Mouse (Mus musculus) inflammation-experienced regulatory T-cells, adult 6 months (primary cell): Measurements from ENCODE around the gene Uap1l1. TPM values are rescaled to one million over a fixed set of nuclear protein-coding genes. Genes with fewer than 3 reads are reported as not detected.

ENCODE experiments used
- ATAC-seq: one replicate; pipeline ENCODE4 v1.8.0; 2017
- polyA plus RNA-seq, 3 experiments: library from polyadenylated mRNA; unstranded; fragments of 100-300 nt; shearing (Covaris generic); gene quantifications; one replicate each; pipeline ENCODE4 v1.2.1; 2017

Uap1l1 gene
- polyA plus RNA-seq, 3 experiments from 2014 or later = 12.2 to 20.6 (median 18.3) TPM

DNA sequence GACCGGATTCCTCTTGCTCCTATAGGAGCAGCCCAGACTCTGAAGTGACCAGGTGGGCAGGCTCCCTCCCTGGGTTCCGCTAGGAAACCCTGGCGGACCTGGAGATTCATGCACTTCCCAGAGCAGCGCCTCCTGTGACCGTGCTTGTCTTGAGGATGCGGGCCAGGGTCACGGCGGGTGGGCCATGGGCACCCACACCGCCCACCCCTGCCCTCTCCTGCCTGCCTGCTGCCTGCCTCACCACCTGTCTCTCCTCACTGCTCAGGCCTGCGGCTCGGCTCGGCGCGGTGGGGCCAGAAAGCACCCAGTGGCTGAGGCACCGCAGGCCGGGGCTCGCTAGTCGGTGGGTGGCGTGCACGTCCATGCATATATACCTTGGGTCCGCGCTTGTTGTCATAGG is 54.5 kb downstream of the Uap1l1 start:
- no peak for ATAC-seq

DNA sequence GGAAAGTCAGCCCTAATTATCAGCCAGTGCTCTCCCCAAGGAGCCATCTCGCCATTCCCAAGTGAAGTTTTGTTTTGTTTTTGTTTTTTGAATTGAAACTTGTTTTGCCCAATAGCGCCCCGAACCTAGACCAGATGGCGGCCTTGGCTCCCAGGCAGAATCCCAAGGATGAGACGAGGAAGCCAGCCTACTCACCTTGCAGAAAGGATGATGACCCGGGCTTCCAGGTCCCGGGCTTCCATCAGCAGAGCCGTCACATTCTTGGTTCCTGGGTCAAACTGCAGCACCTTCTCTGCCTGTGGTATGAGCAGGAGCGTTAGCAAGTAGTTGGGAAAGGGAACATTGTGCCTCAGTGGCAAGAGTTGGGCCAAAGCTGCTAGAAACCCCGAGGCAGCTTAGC is 55.3 kb downstream of the Uap1l1 start:
- no peak for ATAC-seq

Other genes starting within 250 kb of the Uap1l1 start
- gene Nrarp, start 184.9 kb downstream of the Uap1l1 start, polyA plus RNA-seq = 1 to 10 TPM in 1 of 3 experiments, under 1 TPM in 2; 0.54 to 1.2 (median 0.59) TPM
- gene Tor4a, start 168.8 kb downstream of the Uap1l1 start, polyA plus RNA-seq = 10 to 100 TPM; 55.3 to 73.9 (median 67.2) TPM
- 10 to 100 TPM; 46.6 to 50.3 (median 47.0) TPM for gene Nelfb, start 154.2 kb downstream of the Uap1l1 start, polyA plus RNA-seq
- not detected for gene Stpg3, start 151.0 kb downstream of the Uap1l1 start, polyA plus RNA-seq
- not detected for gene Fam166a, start 146.9 kb downstream of the Uap1l1 start, polyA plus RNA-seq
- 100 to 1,000 TPM in 1 of 3 experiments, 10 to 100 TPM in 2; 90.3 to 208 (median 96.5) TPM for gene Tubb4b, start 141.0 kb downstream of the Uap1l1 start, polyA plus RNA-seq
- not detected for gene Slc34a3, start 131.3 kb downstream of the Uap1l1 start, polyA plus RNA-seq
- not detected for gene Rnf224, start 128.9 kb downstream of the Uap1l1 start, polyA plus RNA-seq
- 1 to 10 TPM in 1 of 3 experiments, under 1 TPM in 2; 0.53 to 1.6 (median 0.99) TPM for gene Rnf208, start 123.4 kb downstream of the Uap1l1 start, polyA plus RNA-seq
- gene Cysrt1, start 123.2 kb downstream of the Uap1l1 start, polyA plus RNA-seq = not detected
- gene AL732309.1, start 118.8 kb downstream of the Uap1l1 start, polyA plus RNA-seq = 1 to 10 TPM; 2.3 to 9.2 (median 4.0) TPM
- 10 to 100 TPM in 1 of 3 experiments, 1 to 10 TPM in 2; 8.3 to 13.7 (median 8.7) TPM for gene Tmem203, start 110.2 kb downstream of the Uap1l1 start, polyA plus RNA-seq
- gene Tprn, start 103.1 kb downstream of the Uap1l1 start, polyA plus RNA-seq = 1 to 10 TPM; 3.4 to 4.7 (median 3.9) TPM
- gene Ssna1, start 93.2 kb downstream of the Uap1l1 start, polyA plus RNA-seq = 100 to 1,000 TPM; 111 to 156 (median 121) TPM
- gene Anapc2, start 93.2 kb downstream of the Uap1l1 start, polyA plus RNA-seq = 10 to 100 TPM; 29.3 to 44.6 (median 39.2) TPM
- gene Tmem210, start 77.5 kb downstream of the Uap1l1 start, polyA plus RNA-seq = not detected
- not detected for gene Lrrc26, start 75.8 kb downstream of the Uap1l1 start, polyA plus RNA-seq
- gene Grin1, start 46.5 kb downstream of the Uap1l1 start, polyA plus RNA-seq = not detected
- 10 to 100 TPM; 21.2 to 24.3 (median 23.1) TPM for gene Man1b1, start 33.3 kb downstream of the Uap1l1 start, polyA plus RNA-seq
- gene Dpp7, start 9.3 kb downstream of the Uap1l1 start, polyA plus RNA-seq = 10 to 100 TPM; 10.2 to 24.6 (median 21.1) TPM
- 10 to 100 TPM in 1 of 3 experiments, under 1 TPM in 2; 0.44 to 10.5 (median 0.80) TPM for gene Sapcd2, start 6.6 kb upstream of the Uap1l1 start, polyA plus RNA-seq
- 1 to 10 TPM in 1 of 3 experiments, under 1 TPM in 1, not detected in 1; 0.49 to 1.3 TPM for gene Entpd2, start 30.2 kb upstream of the Uap1l1 start, polyA plus RNA-seq
- 1 to 10 TPM; 2.8 to 6.1 (median 6.0) TPM for gene Npdc1, start 33.7 kb upstream of the Uap1l1 start, polyA plus RNA-seq
- gene Fut7, start 57.6 kb upstream of the Uap1l1 start, polyA plus RNA-seq = 10 to 100 TPM in 1 of 3 experiments, 1 to 10 TPM in 2; 4.1 to 14.7 (median 7.2) TPM
- gene Abca2, start 63.0 kb upstream of the Uap1l1 start, polyA plus RNA-seq = 10 to 100 TPM; 31.4 to 59.3 (median 41.8) TPM
- 1 to 10 TPM; 1.2 to 1.9 (median 1.6) TPM for gene Clic3, start 91.2 kb upstream of the Uap1l1 start, polyA plus RNA-seq
- gene Paxx, start 95.4 kb upstream of the Uap1l1 start, polyA plus RNA-seq = 10 to 100 TPM; 70.4 to 92.1 (median 89.2) TPM
- not detected for gene Ptgds, start 104.4 kb upstream of the Uap1l1 start, polyA plus RNA-seq
- gene Lcn12, start 128.2 kb upstream of the Uap1l1 start, polyA plus RNA-seq = not detected
- gene Fbxw5, start 135.1 kb upstream of the Uap1l1 start, polyA plus RNA-seq = 10 to 100 TPM; 49.1 to 88.0 (median 76.8) TPM
- 1 to 10 TPM; 2.1 to 5.1 (median 3.4) TPM for gene C8g, start 136.0 kb upstream of the Uap1l1 start, polyA plus RNA-seq
- gene Traf2, start 181.3 kb upstream of the Uap1l1 start, polyA plus RNA-seq = 10 to 100 TPM; 74.8 to 85.3 (median 76.1) TPM
- gene Edf1, start 192.2 kb upstream of the Uap1l1 start, polyA plus RNA-seq = 100 to 1,000 TPM; 246 to 394 (median 269) TPM
- gene Mamdc4, start 209.2 kb upstream of the Uap1l1 start, polyA plus RNA-seq = 1 to 10 TPM in 2 of 3 experiments, under 1 TPM in 1; 0.85 to 2.2 (median 1.3) TPM
- 10 to 100 TPM; 37.0 to 64.3 (median 56.2) TPM for gene Phpt1, start 209.5 kb upstream of the Uap1l1 start, polyA plus RNA-seq
- under 1 TPM in 1 of 3 experiments, not detected in 2; 0.07 TPM for gene Ajm1, start 216.1 kb upstream of the Uap1l1 start, polyA plus RNA-seq
- 10 to 100 TPM; 14.0 to 28.3 (median 18.0) TPM for gene Rabl6, start 242.8 kb upstream of the Uap1l1 start, polyA plus RNA-seq